Mouse (Mus musculus): Measurements from ENCODE around the gene Hkdc1. TPM values are rescaled to one million over a fixed set of nuclear protein-coding genes. Genes with fewer than 3 reads are reported as not detected.
"Not testable (repeated sequence)": the region's sequence is repeated elsewhere in the genome, so short reads cannot be mapped to it uniquely, and the experiment has no call there.

Hkdc1 gene
- 0.20 and 1.1 TPM in 2 replicates for polyA plus RNA-seq (2016; fragmentation: Nextera tagmentation; extraction: Ambion mirVana)

- H3K27ac ChIP-seq, result peak within 1 kb of the TSS; percentile 22; the same call in 1 of the 2 replicates
- peaks cover 3% of the 10 kb centered on the region; the same call in 1 of the 2 replicates for H3K27me3 ChIP-seq (ENCODE audit: low read depth, poor library complexity, severe bottlenecking)
- WGBS, result 50% methylated on average over 15 of the region's 15 CpGs
- no peak within 1 kb of the TSS for H3K4me3 ChIP-seq
- no peaks in the 10 kb centered on the region for H3K9me3 ChIP-seq (replicated peaks)
- peaks cover 23% of the 10 kb centered on the region for H3K4me1 ChIP-seq
- DNase-seq (ENCODE audit: low spot score), result peak; percentile 54
- H3K36me3 ChIP-seq, result no peaks in the 10 kb centered on the region
Observed at GRCm38 (mm10) chr10:62422255-62422654, at the start of gene Hkdc1. TSS of gene Hkdc1 (minus strand) at chr10:62422491.

GRCm38 (mm10) chr10:62471105-62471504 lies 48.8 kb upstream of the Hkdc1 start:
- Histone ChIP-seq H3K27ac (no peak overlapping the region), H3K27me3 (ENCODE audit: low read depth, poor library complexity, severe bottlenecking) (no peaks in the 10 kb centered on the region), H3K9me3 (replicated peaks) (no peaks in the 10 kb centered on the region), H3K4me1 (no peaks in the 10 kb centered on the region), H3K36me3 (peaks cover 22% of the 10 kb centered on the region), H3K4me3 (no peak overlapping the region)
- WGBS, result 68% methylated on average over 5 of the region's 5 CpGs
- DNase-seq (ENCODE audit: low spot score), result no peak

GRCm38 (mm10) chr10:62469736-62470135 lies 47.4 kb upstream of the Hkdc1 start:
- H3K9me3 ChIP-seq (replicated peaks), result no peaks in the 10 kb centered on the region
- H3K36me3 ChIP-seq, result peaks cover 24% of the 10 kb centered on the region
- H3K4me3 ChIP-seq, result no peak overlapping the region
- H3K4me1 ChIP-seq, result no peaks in the 10 kb centered on the region
- H3K27me3 ChIP-seq (ENCODE audit: low read depth, poor library complexity, severe bottlenecking), result no peaks in the 10 kb centered on the region
- H3K27ac ChIP-seq, result no peak overlapping the region
- 94% methylated on average over 4 of the region's 4 CpGs for WGBS
- DNase-seq (ENCODE audit: low spot score), result no peak

GRCm38 (mm10) chr10:62461321-62461720 lies 39.0 kb upstream of the Hkdc1 start:
- H3K27ac ChIP-seq, result no peak overlapping the region
- H3K4me1 ChIP-seq, result no peaks in the 10 kb centered on the region
- H3K9me3 ChIP-seq (replicated peaks), result no peaks in the 10 kb centered on the region
- DNase-seq (ENCODE audit: low spot score), result no peak
- no peak overlapping the region for H3K4me3 ChIP-seq
- H3K27me3 ChIP-seq (ENCODE audit: low read depth, poor library complexity, severe bottlenecking), result no peaks in the 10 kb centered on the region
- peaks cover 72% of the 10 kb centered on the region for H3K36me3 ChIP-seq

- WGBS, result 70% methylated on average over 11 of the region's 11 CpGs
Observed at GRCm38 (mm10) chr10:62452001-62452400, 29.7 kb upstream of the Hkdc1 start.

GRCm38 (mm10) chr10:62450280-62450640 lies 28.0 kb upstream of the Hkdc1 start:
- H3K27ac ChIP-seq, result peak overlapping the region; percentile 99

More at GRCm38 (mm10) chr10:62452001-62452400, 29.7 kb upstream of the Hkdc1 start:
- peaks cover 14% of the 10 kb centered on the region for H3K4me1 ChIP-seq
- not testable (repeated sequence) for DNase-seq (ENCODE audit: low spot score); H3K4me3 ChIP-seq; H3K9me3 ChIP-seq (replicated peaks); H3K27ac ChIP-seq; H3K27me3 ChIP-seq (ENCODE audit: low read depth, poor library complexity, severe bottlenecking)
- peaks cover 31% of the 10 kb centered on the region for H3K36me3 ChIP-seq

GRCm38 (mm10) chr10:62449364-62450279 lies 27.3 kb upstream of the Hkdc1 start, which contains the start of the genes 4930507D05Rik and Supv3l1:
TSS of gene 4930507D05Rik (plus strand) at chr10:62449489.
TSS of gene Supv3l1 (minus strand) at chr10:62449738.
- Histone ChIP-seq H3K9me3 (replicated peaks) (no peaks in the 10 kb centered on the region), H3K36me3 (peaks cover 32% of the 10 kb centered on the region), H3K27me3 (ENCODE audit: low read depth, poor library complexity, severe bottlenecking) (no peaks in the 10 kb centered on the region), H3K27ac (peak within 1 kb of the TSS; percentile 99), H3K4me3 (peak within 1 kb of the TSS; percentile 100), H3K4me1 (peaks cover 14% of the 10 kb centered on the region)
- peak; percentile 92 for DNase-seq (ENCODE audit: low spot score)
- WGBS, result under 1% methylated on average over 73 of the region's 73 CpGs

More at GRCm38 (mm10) chr10:62450280-62450640, 28.0 kb upstream of the Hkdc1 start:
- WGBS, result 36% methylated on average over 18 of the region's 18 CpGs
- H3K4me3 ChIP-seq, result peak overlapping the region; percentile 100
- H3K36me3 ChIP-seq, result peaks cover 31% of the 10 kb centered on the region
- no peaks in the 10 kb centered on the region for H3K9me3 ChIP-seq (replicated peaks)
- peaks cover 14% of the 10 kb centered on the region for H3K4me1 ChIP-seq
- no peak for DNase-seq (ENCODE audit: low spot score)
- no peaks in the 10 kb centered on the region for H3K27me3 ChIP-seq (ENCODE audit: low read depth, poor library complexity, severe bottlenecking)

- peaks cover 6% of the 10 kb centered on the region for H3K4me1 ChIP-seq
- H3K27ac ChIP-seq, result no peak overlapping the region
- no peaks in the 10 kb centered on the region for H3K9me3 ChIP-seq (replicated peaks)
- peaks cover 80% of the 10 kb centered on the region for H3K36me3 ChIP-seq
- DNase-seq (ENCODE audit: low spot score), result no peak
- WGBS, result 93% methylated on average over 5 of the region's 5 CpGs
- no peak overlapping the region for H3K4me3 ChIP-seq
- no peaks in the 10 kb centered on the region for H3K27me3 ChIP-seq (ENCODE audit: low read depth, poor library complexity, severe bottlenecking)
Observed at GRCm38 (mm10) chr10:62430427-62430826, 8.1 kb upstream of the Hkdc1 start.

GRCm38 (mm10) chr10:62425081-62425871 lies 3.0 kb upstream of the Hkdc1 start:
- Histone ChIP-seq H3K4me1 (peaks cover 20% of the 10 kb centered on the region), H3K36me3 (peaks cover 28% of the 10 kb centered on the region), H3K27ac (no peak overlapping the region; the same call in 1 of the 2 replicates), H3K9me3 (replicated peaks) (no peaks in the 10 kb centered on the region), H3K27me3 (ENCODE audit: low read depth, poor library complexity, severe bottlenecking) (no peaks in the 10 kb centered on the region), H3K4me3 (no peak overlapping the region)
- 56% methylated on average over 9 of the region's 9 CpGs for WGBS
- DNase-seq (ENCODE audit: low spot score), result no peak

- H3K27ac ChIP-seq, result no peak overlapping the region
- H3K4me3 ChIP-seq, result no peak overlapping the region
- H3K9me3 ChIP-seq (replicated peaks), result no peaks in the 10 kb centered on the region
- no peaks in the 10 kb centered on the region for H3K36me3 ChIP-seq
- H3K4me1 ChIP-seq, result peaks cover 23% of the 10 kb centered on the region
- 89% methylated on average over 3 of the region's 3 CpGs for WGBS
- H3K27me3 ChIP-seq (ENCODE audit: low read depth, poor library complexity, severe bottlenecking), result peaks cover 3% of the 10 kb centered on the region; the same call in 1 of the 2 replicates
- DNase-seq (ENCODE audit: low spot score), result no peak
Observed at GRCm38 (mm10) chr10:62421127-62421526, 1.2 kb downstream of the Hkdc1 start.

- no peaks in the 10 kb centered on the region for H3K9me3 ChIP-seq (replicated peaks)
- WGBS, result 82% methylated on average over 6 of the region's 6 CpGs
- H3K27me3 ChIP-seq (ENCODE audit: low read depth, poor library complexity, severe bottlenecking), result peaks cover 3% of the 10 kb centered on the region; the same call in 1 of the 2 replicates
- no peak overlapping the region for H3K4me3 ChIP-seq
- H3K27ac ChIP-seq, result no peak overlapping the region
- H3K4me1 ChIP-seq, result peaks cover 17% of the 10 kb centered on the region
- H3K36me3 ChIP-seq, result no peaks in the 10 kb centered on the region
- DNase-seq (ENCODE audit: low spot score), result no peak
Observed at GRCm38 (mm10) chr10:62420399-62420798, 1.9 kb downstream of the Hkdc1 start.

GRCm38 (mm10) chr10:62419422-62419821 lies 2.9 kb downstream of the Hkdc1 start:
- Histone ChIP-seq H3K9me3 (replicated peaks) (no peaks in the 10 kb centered on the region), H3K27ac (no peak overlapping the region), H3K36me3 (no peaks in the 10 kb centered on the region), H3K27me3 (ENCODE audit: low read depth, poor library complexity, severe bottlenecking) (peaks cover 3% of the 10 kb centered on the region; the same call in 1 of the 2 replicates), H3K4me3 (no peak overlapping the region), H3K4me1 (peaks cover 10% of the 10 kb centered on the region; the same call in 1 of the 2 replicates)
- no peak for DNase-seq (ENCODE audit: low spot score)
- WGBS, result 79% methylated on average over 5 of the region's 5 CpGs
